Mouse (Mus musculus): ENCODE results near the gene Zfp14. TPM values are rescaled to one million over a fixed set of nuclear protein-coding genes. Genes with fewer than 3 reads are reported as not detected.
A peak's percentile ranks its signal among the peaks of the same experiment; 100 is the strongest.

The Zfp14 gene
- polyA plus RNA-seq, 1 experiment = 14.2 TPM

- TF ChIP-seq POLR2A (IDR thresholded peaks at IDR 0.05; ENCODE audit: extremely low read depth, insufficient read depth, low read length) (no peak), CTCF (IDR thresholded peaks at IDR 0.05; ENCODE audit: extremely low read depth, insufficient read depth, low read length) (no peak)
- no peaks in the 10 kb centered on the region for H3K4me1 ChIP-seq (ENCODE audit: control insufficient read depth, insufficient read depth, low read length)
- H3K4me3 ChIP-seq (ENCODE audit: insufficient read depth, low read length) = no peak overlapping the region
- no peak overlapping the region for H3K27ac ChIP-seq (ENCODE audit: insufficient read depth, low read length)
Measured at GRCm38 (mm10) chr7:30031379-30031778, 19.8 kb downstream of the Zfp14 start.

- no peak for TF ChIP-seq POLR2A (IDR thresholded peaks at IDR 0.05; ENCODE audit: extremely low read depth, insufficient read depth, low read length)
- no peak for TF ChIP-seq CTCF (IDR thresholded peaks at IDR 0.05; ENCODE audit: extremely low read depth, insufficient read depth, low read length)
- Histone ChIP-seq H3K4me3 (ENCODE audit: insufficient read depth, low read length) (no peak overlapping the region), H3K4me1 (ENCODE audit: control insufficient read depth, insufficient read depth, low read length) (no peaks in the 10 kb centered on the region), H3K27ac (ENCODE audit: insufficient read depth, low read length) (no peak overlapping the region)
Measured at GRCm38 (mm10) chr7:30030677-30031076, 20.5 kb downstream of the Zfp14 start.

- H3K4me3 ChIP-seq (ENCODE audit: insufficient read depth, low read length) = no peak overlapping the region
- H3K4me1 ChIP-seq (ENCODE audit: control insufficient read depth, insufficient read depth, low read length) = no peaks in the 10 kb centered on the region
- TF ChIP-seq CTCF (IDR thresholded peaks at IDR 0.05; ENCODE audit: extremely low read depth, insufficient read depth, low read length) (no peak), POLR2A (IDR thresholded peaks at IDR 0.05; ENCODE audit: extremely low read depth, insufficient read depth, low read length) (no peak)
- no peak overlapping the region for H3K27ac ChIP-seq (ENCODE audit: insufficient read depth, low read length)
Measured at GRCm38 (mm10) chr7:30028572-30028971, 22.6 kb downstream of the Zfp14 start.

GRCm38 (mm10) chr7:30027331-30027730, 23.8 kb downstream of the Zfp14 start:
- H3K4me3 ChIP-seq (ENCODE audit: insufficient read depth, low read length) = no peak overlapping the region
- H3K27ac ChIP-seq (ENCODE audit: insufficient read depth, low read length) = no peak overlapping the region
- no peak for TF ChIP-seq CTCF (IDR thresholded peaks at IDR 0.05; ENCODE audit: extremely low read depth, insufficient read depth, low read length)
- no peak for TF ChIP-seq POLR2A (IDR thresholded peaks at IDR 0.05; ENCODE audit: extremely low read depth, insufficient read depth, low read length)
- peaks cover 1% of the 10 kb centered on the region; the same call in 1 of the 2 replicates for H3K4me1 ChIP-seq (ENCODE audit: control insufficient read depth, insufficient read depth, low read length)

- H3K27ac ChIP-seq (ENCODE audit: insufficient read depth, low read length) = no peak overlapping the region
- no peak overlapping the region for H3K4me3 ChIP-seq (ENCODE audit: insufficient read depth, low read length)
- no peak for TF ChIP-seq POLR2A (IDR thresholded peaks at IDR 0.05; ENCODE audit: extremely low read depth, insufficient read depth, low read length)
- no peak for TF ChIP-seq CTCF (IDR thresholded peaks at IDR 0.05; ENCODE audit: extremely low read depth, insufficient read depth, low read length)
- peaks cover 5% of the 10 kb centered on the region for H3K4me1 ChIP-seq (ENCODE audit: control insufficient read depth, insufficient read depth, low read length)
Measured at GRCm38 (mm10) chr7:30025358-30025757, 25.8 kb downstream of the Zfp14 start.

GRCm38 (mm10) chr7:30023800-30024199, 27.4 kb downstream of the Zfp14 start:
- H3K4me1 ChIP-seq (ENCODE audit: control insufficient read depth, insufficient read depth, low read length) = peaks cover 5% of the 10 kb centered on the region
- no peak for TF ChIP-seq POLR2A (IDR thresholded peaks at IDR 0.05; ENCODE audit: extremely low read depth, insufficient read depth, low read length)
- TF ChIP-seq CTCF (IDR thresholded peaks at IDR 0.05; ENCODE audit: extremely low read depth, insufficient read depth, low read length) = no peak

GRCm38 (mm10) chr7:30023324-30023723, 27.9 kb downstream of the Zfp14 start:
- TF ChIP-seq CTCF (IDR thresholded peaks at IDR 0.05; ENCODE audit: extremely low read depth, insufficient read depth, low read length) (no peak), POLR2A (IDR thresholded peaks at IDR 0.05; ENCODE audit: extremely low read depth, insufficient read depth, low read length) (no peak)
- Histone ChIP-seq H3K27ac (ENCODE audit: insufficient read depth, low read length) (no peak overlapping the region), H3K4me1 (ENCODE audit: control insufficient read depth, insufficient read depth, low read length) (peaks cover 5% of the 10 kb centered on the region), H3K4me3 (ENCODE audit: insufficient read depth, low read length) (no peak overlapping the region)

More at GRCm38 (mm10) chr7:30023800-30024199, 27.4 kb downstream of the Zfp14 start:
- H3K4me3 ChIP-seq (ENCODE audit: insufficient read depth, low read length) = no peak overlapping the region
- H3K27ac ChIP-seq (ENCODE audit: insufficient read depth, low read length) = no peak overlapping the region

GRCm38 (mm10) chr7:30019543-30019942, 31.6 kb downstream of the Zfp14 start:
- no peak overlapping the region for H3K4me3 ChIP-seq (ENCODE audit: insufficient read depth, low read length)
- H3K4me1 ChIP-seq (ENCODE audit: control insufficient read depth, insufficient read depth, low read length) = peaks cover 5% of the 10 kb centered on the region
- TF ChIP-seq POLR2A (IDR thresholded peaks at IDR 0.05; ENCODE audit: extremely low read depth, insufficient read depth, low read length) = no peak
- TF ChIP-seq CTCF (IDR thresholded peaks at IDR 0.05; ENCODE audit: extremely low read depth, insufficient read depth, low read length) = no peak
- H3K27ac ChIP-seq (ENCODE audit: insufficient read depth, low read length) = no peak overlapping the region

GRCm38 (mm10) chr7:30017226-30017625, 34.0 kb downstream of the Zfp14 start:
- H3K4me3 ChIP-seq (ENCODE audit: insufficient read depth, low read length) = no peak overlapping the region
- H3K4me1 ChIP-seq (ENCODE audit: control insufficient read depth, insufficient read depth, low read length) = peaks cover 3% of the 10 kb centered on the region
- H3K27ac ChIP-seq (ENCODE audit: insufficient read depth, low read length) = no peak overlapping the region
- TF ChIP-seq CTCF (IDR thresholded peaks at IDR 0.05; ENCODE audit: extremely low read depth, insufficient read depth, low read length) (no peak), POLR2A (IDR thresholded peaks at IDR 0.05; ENCODE audit: extremely low read depth, insufficient read depth, low read length) (no peak)

GRCm38 (mm10) chr7:30012956-30013363, 38.2 kb downstream of the Zfp14 start:
- Histone ChIP-seq H3K4me3 (ENCODE audit: insufficient read depth, low read length) (no peak overlapping the region), H3K4me1 (ENCODE audit: control insufficient read depth, insufficient read depth, low read length) (peaks cover 8% of the 10 kb centered on the region), H3K27ac (ENCODE audit: insufficient read depth, low read length) (no peak overlapping the region)
- peak; percentile 79 for TF ChIP-seq CTCF (IDR thresholded peaks at IDR 0.05; ENCODE audit: extremely low read depth, insufficient read depth, low read length)
- no peak for TF ChIP-seq POLR2A (IDR thresholded peaks at IDR 0.05; ENCODE audit: extremely low read depth, insufficient read depth, low read length)
